Mouse (Mus musculus): Measurements from ENCODE around the gene Abraxas1. TPM values are rescaled to one million over a fixed set of nuclear protein-coding genes. Genes with fewer than 3 reads are reported as not detected.

Abraxas1 gene
- total and polyA plus RNA-seq, 3 experiments = 14.6 to 61.7 (median 40.5) TPM

GRCm38 (mm10) chr5:100845848-100846598, 25.3 kb upstream of the Abraxas1 start:
- Histone ChIP-seq H3K9me3 (replicated peaks) (peaks cover 11% of the 10 kb centered on the region), H3K27me3 (ENCODE audit: insufficient read depth, low read length) (no peaks in the 10 kb centered on the region), H3K4me1 (ENCODE audit: insufficient read depth, low read depth, low read length) (no peaks in the 10 kb centered on the region), H3K36me3 (replicated peaks) (no peaks in the 10 kb centered on the region), H3K4me3 (ENCODE audit: low read depth, low read length) (no peak overlapping the region; the same call in 1 of the 2 replicates)
- no peak for ATAC-seq (ENCODE audit: extremely low read depth, insufficient number of reproducible peaks, low FRiP score, poor library complexity, severe bottlenecking)
- TF ChIP-seq GATA2 (IDR thresholded peaks at IDR 0.05; ENCODE audit: borderline replicate concordance, low read depth, low read length) (no peak), GATA1 (IDR thresholded peaks at IDR 0.05; ENCODE audit: borderline replicate concordance, low read length) (no peak), CTCF (IDR thresholded peaks at IDR 0.05; ENCODE audit: low read depth, low read length) (no peak), POLR2AphosphoS5 (IDR thresholded peaks at IDR 0.05; ENCODE audit: insufficient replicate concordance, low read depth, low read length) (no peak), TAL1 (conservative IDR thresholded peaks at IDR 0.05; ENCODE audit: low read depth, low read length) (no peak)
- DNase-seq (ENCODE audit: low spot score) = no peak

- no peaks in the 10 kb centered on the region for H3K4me1 ChIP-seq (ENCODE audit: insufficient read depth, low read depth, low read length)
- DNase-seq (ENCODE audit: low spot score) = no peak
- H3K4me3 ChIP-seq (ENCODE audit: low read depth, low read length) = no peak within 1 kb of the TSS; the same call in 1 of the 2 replicates
- no peak for ATAC-seq (ENCODE audit: extremely low read depth, insufficient number of reproducible peaks, low FRiP score, poor library complexity, severe bottlenecking)
- peaks cover 11% of the 10 kb centered on the region for H3K9me3 ChIP-seq (replicated peaks)
- TF ChIP-seq GATA1 (IDR thresholded peaks at IDR 0.05; ENCODE audit: borderline replicate concordance, low read length) (no peak), POLR2AphosphoS5 (IDR thresholded peaks at IDR 0.05; ENCODE audit: insufficient replicate concordance, low read depth, low read length) (no peak), CTCF (IDR thresholded peaks at IDR 0.05; ENCODE audit: low read depth, low read length) (no peak), GATA2 (IDR thresholded peaks at IDR 0.05; ENCODE audit: borderline replicate concordance, low read depth, low read length) (no peak)
- no peaks in the 10 kb centered on the region for H3K27me3 ChIP-seq (ENCODE audit: insufficient read depth, low read length)
- H3K36me3 ChIP-seq (replicated peaks) = no peaks in the 10 kb centered on the region
These were observed 24.7 kb upstream of the Abraxas1 start, which contains the start of gene Gpat3 for GRCm38 (mm10) chr5:100845485-100845847. Gene Gpat3 (plus strand): TSS chr5:100845713.

GRCm38 (mm10) chr5:100844485-100844884, 23.7 kb upstream of the Abraxas1 start:
- Histone ChIP-seq H3K4me1 (ENCODE audit: insufficient read depth, low read depth, low read length) (no peaks in the 10 kb centered on the region), H3K4me3 (ENCODE audit: low read depth, low read length) (no peak overlapping the region), H3K36me3 (replicated peaks) (no peaks in the 10 kb centered on the region), H3K9me3 (replicated peaks) (peaks cover 11% of the 10 kb centered on the region), H3K27me3 (ENCODE audit: insufficient read depth, low read length) (no peaks in the 10 kb centered on the region)
- ATAC-seq (ENCODE audit: extremely low read depth, insufficient number of reproducible peaks, low FRiP score, poor library complexity, severe bottlenecking) (no peak), DNase-seq (ENCODE audit: low spot score) (no peak)
- TF ChIP-seq CTCF (IDR thresholded peaks at IDR 0.05; ENCODE audit: low read depth, low read length) (no peak), TAL1 (conservative IDR thresholded peaks at IDR 0.05; ENCODE audit: low read depth, low read length) (no peak), GATA1 (IDR thresholded peaks at IDR 0.05; ENCODE audit: borderline replicate concordance, low read length) (no peak), POLR2AphosphoS5 (IDR thresholded peaks at IDR 0.05; ENCODE audit: insufficient replicate concordance, low read depth, low read length) (no peak), GATA2 (IDR thresholded peaks at IDR 0.05; ENCODE audit: borderline replicate concordance, low read depth, low read length) (no peak)

GRCm38 (mm10) chr5:100837907-100838306, 17.1 kb upstream of the Abraxas1 start:
- no peak overlapping the region for H3K4me3 ChIP-seq (ENCODE audit: low read depth, low read length)
- DNase-seq (ENCODE audit: low spot score) (no peak), ATAC-seq (ENCODE audit: extremely low read depth, insufficient number of reproducible peaks, low FRiP score, poor library complexity, severe bottlenecking) (no peak)
- H3K9me3 ChIP-seq (replicated peaks) = no peaks in the 10 kb centered on the region
- H3K27me3 ChIP-seq (ENCODE audit: insufficient read depth, low read length) = no peaks in the 10 kb centered on the region
- H3K4me1 ChIP-seq (ENCODE audit: insufficient read depth, low read depth, low read length) = no peaks in the 10 kb centered on the region
- H3K36me3 ChIP-seq (replicated peaks) = no peaks in the 10 kb centered on the region
- TF ChIP-seq GATA2 (IDR thresholded peaks at IDR 0.05; ENCODE audit: borderline replicate concordance, low read depth, low read length) = no peak
- no peak for TF ChIP-seq GATA1 (IDR thresholded peaks at IDR 0.05; ENCODE audit: borderline replicate concordance, low read length)
- TF ChIP-seq CTCF (IDR thresholded peaks at IDR 0.05; ENCODE audit: low read depth, low read length) = no peak
- TF ChIP-seq POLR2AphosphoS5 (IDR thresholded peaks at IDR 0.05; ENCODE audit: insufficient replicate concordance, low read depth, low read length) = no peak
- TF ChIP-seq TAL1 (conservative IDR thresholded peaks at IDR 0.05; ENCODE audit: low read depth, low read length) = no peak

GRCm38 (mm10) chr5:100835862-100836538, 15.2 kb upstream of the Abraxas1 start:
- H3K27me3 ChIP-seq (ENCODE audit: insufficient read depth, low read length) = no peaks in the 10 kb centered on the region
- TF ChIP-seq GATA1 (IDR thresholded peaks at IDR 0.05; ENCODE audit: borderline replicate concordance, low read length) (no peak), TAL1 (conservative IDR thresholded peaks at IDR 0.05; ENCODE audit: low read depth, low read length) (no peak), CTCF (IDR thresholded peaks at IDR 0.05; ENCODE audit: low read depth, low read length) (no peak), POLR2AphosphoS5 (IDR thresholded peaks at IDR 0.05; ENCODE audit: insufficient replicate concordance, low read depth, low read length) (no peak), GATA2 (IDR thresholded peaks at IDR 0.05; ENCODE audit: borderline replicate concordance, low read depth, low read length) (no peak)

GRCm38 (mm10) chr5:100833841-100834240, 13.1 kb upstream of the Abraxas1 start:
- ATAC-seq (ENCODE audit: extremely low read depth, insufficient number of reproducible peaks, low FRiP score, poor library complexity, severe bottlenecking) = no peak
- H3K36me3 ChIP-seq (replicated peaks) = no peaks in the 10 kb centered on the region
- no peaks in the 10 kb centered on the region for H3K4me1 ChIP-seq (ENCODE audit: insufficient read depth, low read depth, low read length)
- H3K9me3 ChIP-seq (replicated peaks) = no peaks in the 10 kb centered on the region
- DNase-seq (ENCODE audit: low spot score) = no peak
- no peaks in the 10 kb centered on the region for H3K27me3 ChIP-seq (ENCODE audit: insufficient read depth, low read length)
- H3K4me3 ChIP-seq (ENCODE audit: low read depth, low read length) = no peak overlapping the region
- TF ChIP-seq GATA1 (IDR thresholded peaks at IDR 0.05; ENCODE audit: borderline replicate concordance, low read length) = no peak
- TF ChIP-seq GATA2 (IDR thresholded peaks at IDR 0.05; ENCODE audit: borderline replicate concordance, low read depth, low read length) = no peak
- TF ChIP-seq CTCF (IDR thresholded peaks at IDR 0.05; ENCODE audit: low read depth, low read length) = no peak
- no peak for TF ChIP-seq POLR2AphosphoS5 (IDR thresholded peaks at IDR 0.05; ENCODE audit: insufficient replicate concordance, low read depth, low read length)
- TF ChIP-seq TAL1 (conservative IDR thresholded peaks at IDR 0.05; ENCODE audit: low read depth, low read length) = no peak

More at GRCm38 (mm10) chr5:100835862-100836538, 15.2 kb upstream of the Abraxas1 start:
- H3K36me3 ChIP-seq (replicated peaks) = no peaks in the 10 kb centered on the region
- DNase-seq (ENCODE audit: low spot score) (no peak), ATAC-seq (ENCODE audit: extremely low read depth, insufficient number of reproducible peaks, low FRiP score, poor library complexity, severe bottlenecking) (no peak)
- H3K9me3 ChIP-seq (replicated peaks) = no peaks in the 10 kb centered on the region
- H3K4me3 ChIP-seq (ENCODE audit: low read depth, low read length) = no peak overlapping the region
- no peaks in the 10 kb centered on the region for H3K4me1 ChIP-seq (ENCODE audit: insufficient read depth, low read depth, low read length)

All from G1E (cell line).